Mouse (Mus musculus): ENCODE data around the gene Gm10134.
A peak's percentile ranks its signal among the peaks of the same experiment; 100 is the strongest.

- peak; percentile 47; the same call in 1 of the 2 replicates for TF ChIP-seq CTCF (IDR thresholded peaks at IDR 0.05; ENCODE audit: low read depth)
- TF ChIP-seq EP300 (IDR thresholded peaks at IDR 0.05; ENCODE audit: low read depth): no peak
Measured at GRCm38 (mm10) chr2:28525943-28526876, 20.3 kb downstream of the Gm10134 start.
